Mouse (Mus musculus) neural tube, embryonic 11.5 days (tissue): ENCODE measurements around the gene Il20. TPM values are rescaled to one million over a fixed set of nuclear protein-coding genes. Genes with fewer than 3 reads are reported as not detected.

Source experiments
- ATAC-seq: fragments of 200-750 bp; cut with Nextera tagmentation; 2 replicates; pipeline ENCODE4 v1.8.0; 2017; ENCODE audit warnings: moderate number of reproducible peaks, mild to moderate bottlenecking, moderate TSS enrichment, moderate library complexity; ENCODE audit not compliant: insufficient read depth, low FRiP score, low TSS enrichment
- DNase-seq: peaks from one replicate; pipeline ENCODE4 v3.0.0-alpha.2; 2015; ENCODE audit warnings: low spot score
- H3K27ac ChIP-seq: fragments of 300-500 bp; sonication (generic); 2 replicates; pipeline ENCODE4 v1.5.1; 2014; ENCODE audit warnings: low read depth, mild to moderate bottlenecking, low read length
- H3K27me3 ChIP-seq: fragments of 300-500 bp; sonication (generic); 2 replicates; pipeline ENCODE4 v1.6.1; 2014; ENCODE audit warnings: mild to moderate bottlenecking, low read length, mixed read lengths; ENCODE audit not compliant: control insufficient read depth, insufficient read depth
- H3K36me3 ChIP-seq: fragments of 300-500 bp; sonication (generic); 2 replicates; pipeline ENCODE4 v1.6.1; 2014; ENCODE audit warnings: mild to moderate bottlenecking, low read length, moderate library complexity, mixed read lengths; ENCODE audit not compliant: control insufficient read depth, insufficient read depth
- H3K4me1 ChIP-seq: fragments of 300-500 bp; sonication (generic); 2 replicates; pipeline ENCODE4 v1.6.1; 2014; ENCODE audit warnings: low read length, mixed read lengths; ENCODE audit not compliant: control insufficient read depth, insufficient read depth
- H3K4me2 ChIP-seq: fragments of 300-500 bp; sonication (generic); 2 replicates; pipeline ENCODE4 v1.6.1; 2014; ENCODE audit warnings: low read depth, mild to moderate bottlenecking, moderate library complexity
- H3K4me3 ChIP-seq: fragments of 300-500 bp; sonication (generic); 2 replicates; pipeline ENCODE4 v1.5.1; 2014; ENCODE audit warnings: low read depth, low read length
- H3K9ac ChIP-seq: fragments of 300-500 bp; sonication (generic); 2 replicates; pipeline ENCODE4 v1.6.1; 2014; ENCODE audit warnings: mild to moderate bottlenecking, low read length
- H3K9me3 ChIP-seq: fragments of 300-500 bp; sonication (generic); 2 replicates; pipeline ENCODE4 v1.6.1; 2016; ENCODE audit warnings: low read length; ENCODE audit not compliant: control insufficient read depth
- whole genome bisulfite sequencing: fragments of 180-500 bp; shearing (Covaris S2); extraction: QIAGEN DNeasy Blood & Tissue Kit; methylation state at CpG from one replicate; pipeline ENCODE4 v1.1.7; 2014; 5-methylcytosine and 5-hydroxymethylcytosine counted together
- polyA plus RNA-seq: library from polyadenylated mRNA; unstranded; fragments of >200 nt; fragmentation: Nextera tagmentation; extraction: Ambion mirVana; gene quantifications from 2 replicates; pipeline ENCODE4 v1.2.1, GENCODE M21; 2014

The Il20 gene
- polyA plus RNA-seq, 1 experiment from 2014 or later: not detected

DNA sequence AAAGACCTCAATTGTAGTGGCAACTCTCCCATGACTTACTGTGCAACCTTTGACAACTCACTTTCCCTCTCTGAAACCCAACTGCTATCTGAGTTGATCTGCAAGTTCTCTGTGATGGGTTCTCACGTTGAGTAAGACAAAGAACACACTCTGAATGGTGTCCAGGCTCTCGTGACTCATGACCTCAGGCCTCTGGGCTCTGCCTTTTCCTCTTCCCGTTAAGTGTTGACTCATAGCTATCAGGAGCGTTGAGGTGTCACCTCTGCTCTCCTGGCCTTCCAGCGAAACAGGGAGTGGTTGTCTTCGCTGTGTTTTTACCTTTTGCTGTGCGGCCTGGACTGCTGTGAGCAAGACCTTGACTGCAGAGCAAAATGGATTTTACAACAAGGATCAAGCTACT is 8.7 kb downstream of the Il20 start:
- Histone ChIP-seq H3K27ac (no peak overlapping the region), H3K27me3 (no peaks in the 10 kb centered on the region), H3K4me2 (no peak overlapping the region), H3K4me3 (no peak overlapping the region), H3K4me1 (no peaks in the 10 kb centered on the region), H3K36me3 (no peaks in the 10 kb centered on the region), H3K9ac (no peak overlapping the region), H3K9me3 (no peaks in the 10 kb centered on the region)
- DNase-seq (no peak), ATAC-seq (no peak)
- 86% methylated on average over 7 of the region's 7 CpGs for WGBS

DNA sequence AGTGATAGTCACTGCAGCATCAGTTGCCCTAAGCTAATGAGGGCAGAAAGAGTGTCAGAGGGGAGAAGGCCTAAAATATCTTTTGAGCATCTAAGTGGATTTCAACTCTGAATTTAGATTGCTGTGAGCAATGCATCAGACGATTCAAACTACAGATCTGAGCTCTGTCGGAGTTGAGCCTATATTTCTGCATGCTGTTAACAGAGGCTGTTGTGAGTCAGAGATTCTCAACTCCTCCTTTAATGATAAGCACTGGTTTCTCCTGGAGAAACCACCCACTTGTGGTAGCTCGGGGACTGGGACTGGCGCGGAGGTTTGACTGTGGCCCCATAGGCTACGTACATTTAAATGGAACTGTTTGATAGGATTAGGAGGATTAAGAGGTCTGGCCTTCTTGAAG is 16.8 kb downstream of the Il20 start:
- Histone ChIP-seq H3K4me2 (no peak overlapping the region), H3K9ac (no peak overlapping the region), H3K27ac (no peak overlapping the region), H3K9me3 (no peaks in the 10 kb centered on the region), H3K27me3 (no peaks in the 10 kb centered on the region), H3K4me3 (no peak overlapping the region), H3K4me1 (no peaks in the 10 kb centered on the region), H3K36me3 (no peaks in the 10 kb centered on the region)
- ATAC-seq (no peak), DNase-seq (no peak)
- 74% methylated on average over 6 of the region's 6 CpGs for WGBS

DNA sequence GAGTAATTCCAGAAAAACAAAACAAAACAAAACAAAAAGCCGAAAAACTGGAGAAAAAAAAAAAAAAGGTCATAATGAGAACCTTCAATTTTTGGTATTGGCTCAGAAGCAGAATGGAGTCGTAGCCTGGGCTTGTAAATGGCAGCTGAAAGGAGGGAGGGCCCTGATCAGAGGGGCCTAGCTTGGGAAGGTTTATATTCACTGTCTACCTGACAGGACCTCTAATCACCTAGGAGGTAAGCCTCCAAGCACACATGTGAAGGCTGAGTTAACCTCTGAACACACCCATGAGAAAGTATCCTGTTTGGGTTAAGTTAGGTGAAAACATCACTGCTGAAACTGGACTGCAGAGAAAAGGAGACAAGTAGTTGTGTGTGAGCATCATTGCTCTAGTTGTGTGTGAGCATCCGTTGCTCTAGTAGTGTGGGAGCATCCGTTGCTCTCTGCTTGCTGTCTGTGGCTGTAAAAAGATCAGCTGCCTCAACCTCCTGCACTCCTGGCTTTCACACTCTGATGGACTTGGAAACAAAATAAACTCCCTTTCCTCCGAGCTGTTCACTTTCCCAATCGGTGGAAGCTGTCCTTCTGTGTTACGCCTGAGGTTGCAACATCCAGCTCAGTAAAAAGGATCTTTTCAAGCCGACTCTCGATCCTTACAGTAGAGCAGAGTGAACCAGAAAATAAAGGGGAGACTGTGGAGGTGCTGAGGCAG is 17.8 kb downstream of the Il20 start:
- no peak overlapping the region for H3K4me2 ChIP-seq
- no peak overlapping the region for H3K9ac ChIP-seq
- H3K27ac ChIP-seq: no peak overlapping the region
- no peak overlapping the region for H3K4me3 ChIP-seq
- H3K27me3 ChIP-seq: no peaks in the 10 kb centered on the region
- WGBS: 71% methylated on average over 9 of the region's 9 CpGs
- no peaks in the 10 kb centered on the region for H3K36me3 ChIP-seq
- H3K4me1 ChIP-seq: no peaks in the 10 kb centered on the region
- DNase-seq: no peak
- no peaks in the 10 kb centered on the region for H3K9me3 ChIP-seq
- no peak for ATAC-seq

DNA sequence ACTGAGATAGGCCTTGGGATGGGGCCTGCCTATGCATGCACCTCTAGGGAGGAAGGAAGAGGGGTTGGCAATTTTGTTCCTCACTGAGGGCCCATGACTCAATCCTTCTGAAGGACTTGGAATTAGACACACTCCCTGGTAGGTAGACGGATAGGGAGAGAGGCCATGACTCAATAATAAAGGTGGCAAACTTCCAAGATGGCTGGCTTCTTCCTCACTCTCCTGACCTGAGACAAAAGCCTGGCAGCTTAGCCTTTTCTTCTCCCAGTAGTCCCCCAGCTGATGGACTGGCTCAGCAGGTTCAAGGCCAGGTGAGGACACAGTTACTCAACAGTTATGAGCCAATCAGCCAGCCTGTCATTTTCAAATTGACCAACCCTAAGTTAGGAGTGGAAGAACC is 18.8 kb downstream of the Il20 start:
- Histone ChIP-seq H3K9me3 (no peaks in the 10 kb centered on the region), H3K4me1 (no peaks in the 10 kb centered on the region), H3K4me2 (no peak overlapping the region), H3K9ac (no peak overlapping the region), H3K27me3 (no peaks in the 10 kb centered on the region), H3K27ac (no peak overlapping the region), H3K36me3 (no peaks in the 10 kb centered on the region), H3K4me3 (no peak overlapping the region)
- DNase-seq (no peak), ATAC-seq (no peak)
- WGBS: 82% methylated on average over 1 of the region's 1 CpGs

DNA sequence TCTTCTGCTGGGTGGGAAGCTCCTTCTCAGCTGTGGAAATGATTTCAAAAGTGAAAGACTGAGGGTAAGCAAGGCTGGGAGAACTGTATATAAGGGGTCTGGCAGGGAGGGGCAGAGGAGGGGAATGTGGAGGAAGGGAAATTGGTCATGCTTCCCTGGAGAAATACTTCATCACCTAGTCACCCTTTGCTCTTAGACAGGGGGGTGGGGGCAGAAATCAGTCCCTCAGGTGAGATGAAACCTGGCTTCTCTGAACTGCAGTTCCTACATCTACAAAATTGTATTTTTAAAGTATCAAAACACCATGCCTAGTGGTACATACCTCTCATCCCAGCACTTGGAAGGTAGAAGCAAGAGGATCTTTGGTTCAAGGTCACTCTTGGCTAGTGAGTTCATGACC is 23.9 kb downstream of the Il20 start, which contains the start of gene Il24:
Gene Il24, minus strand, starts transcription at position 101 of the 400 bp plus-strand sequence.
- Histone ChIP-seq H3K27ac (no peak within 1 kb of the TSS), H3K4me1 (no peaks in the 10 kb centered on the region), H3K9me3 (no peaks in the 10 kb centered on the region), H3K27me3 (no peaks in the 10 kb centered on the region), H3K4me3 (no peak within 1 kb of the TSS), H3K4me2 (no peak within 1 kb of the TSS), H3K36me3 (no peaks in the 10 kb centered on the region), H3K9ac (no peak within 1 kb of the TSS)
- DNase-seq (no peak), ATAC-seq (no peak)

DNA sequence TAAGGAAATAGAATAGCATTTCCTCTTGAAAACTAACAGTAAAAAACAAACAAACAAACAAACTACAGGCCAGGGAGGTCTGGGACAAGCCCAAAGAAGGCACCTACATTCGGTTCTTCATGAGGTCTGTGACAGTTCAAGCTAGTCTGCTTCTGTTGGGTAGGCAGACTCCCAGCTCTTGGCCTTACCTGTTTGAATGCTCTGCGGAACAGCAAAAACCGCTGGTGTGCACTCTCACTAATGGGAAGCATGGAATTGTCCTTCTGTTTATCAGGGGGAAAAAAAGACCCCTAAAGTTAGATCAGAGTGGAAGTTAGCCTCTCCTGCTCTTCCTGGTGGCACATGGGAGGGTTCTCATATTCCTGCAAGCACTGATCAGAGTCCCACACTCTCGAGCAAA is 28.1 kb downstream of the Il20 start:
- Histone ChIP-seq H3K9me3 (no peaks in the 10 kb centered on the region), H3K4me2 (no peak overlapping the region), H3K4me3 (no peak overlapping the region), H3K9ac (no peak overlapping the region), H3K4me1 (no peaks in the 10 kb centered on the region), H3K27me3 (0 out of 2 replicates have a peak, but pooled peaks cover 4% of the 10 kb centered on the region), H3K36me3 (no peaks in the 10 kb centered on the region), H3K27ac (no peak overlapping the region)
- ATAC-seq (no peak), DNase-seq (no peak)
- 87% methylated on average over 4 of the region's 4 CpGs for WGBS

DNA sequence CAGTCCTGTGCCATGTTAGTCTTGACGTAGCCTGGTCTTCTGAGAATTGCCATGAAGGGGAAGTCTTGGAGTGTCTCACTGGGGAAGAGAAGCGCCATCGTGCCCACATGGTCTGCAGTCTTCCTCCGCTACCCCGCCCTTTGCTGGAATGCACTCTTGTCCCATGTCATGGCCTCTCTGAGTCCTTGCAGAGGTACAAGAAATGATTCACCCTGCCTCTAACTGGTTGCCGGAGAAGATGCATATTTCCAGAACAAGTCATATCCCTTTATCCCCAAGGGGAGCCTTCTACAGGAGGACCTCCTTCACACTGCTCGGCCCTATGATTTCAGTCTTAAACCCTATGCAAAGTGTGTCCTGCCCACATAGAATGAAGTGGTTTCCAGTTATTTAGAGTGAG is 31.3 kb downstream of the Il20 start:
- Histone ChIP-seq H3K27me3 (peaks cover 14% of the 10 kb centered on the region; the same call in 1 of the 2 replicates), H3K4me3 (no peak overlapping the region), H3K9ac (no peak overlapping the region), H3K9me3 (no peaks in the 10 kb centered on the region), H3K4me2 (no peak overlapping the region), H3K27ac (no peak overlapping the region), H3K4me1 (no peaks in the 10 kb centered on the region), H3K36me3 (no peaks in the 10 kb centered on the region)
- ATAC-seq (no peak), DNase-seq (no peak)
- 94% methylated on average over 7 of the region's 7 CpGs for WGBS

DNA sequence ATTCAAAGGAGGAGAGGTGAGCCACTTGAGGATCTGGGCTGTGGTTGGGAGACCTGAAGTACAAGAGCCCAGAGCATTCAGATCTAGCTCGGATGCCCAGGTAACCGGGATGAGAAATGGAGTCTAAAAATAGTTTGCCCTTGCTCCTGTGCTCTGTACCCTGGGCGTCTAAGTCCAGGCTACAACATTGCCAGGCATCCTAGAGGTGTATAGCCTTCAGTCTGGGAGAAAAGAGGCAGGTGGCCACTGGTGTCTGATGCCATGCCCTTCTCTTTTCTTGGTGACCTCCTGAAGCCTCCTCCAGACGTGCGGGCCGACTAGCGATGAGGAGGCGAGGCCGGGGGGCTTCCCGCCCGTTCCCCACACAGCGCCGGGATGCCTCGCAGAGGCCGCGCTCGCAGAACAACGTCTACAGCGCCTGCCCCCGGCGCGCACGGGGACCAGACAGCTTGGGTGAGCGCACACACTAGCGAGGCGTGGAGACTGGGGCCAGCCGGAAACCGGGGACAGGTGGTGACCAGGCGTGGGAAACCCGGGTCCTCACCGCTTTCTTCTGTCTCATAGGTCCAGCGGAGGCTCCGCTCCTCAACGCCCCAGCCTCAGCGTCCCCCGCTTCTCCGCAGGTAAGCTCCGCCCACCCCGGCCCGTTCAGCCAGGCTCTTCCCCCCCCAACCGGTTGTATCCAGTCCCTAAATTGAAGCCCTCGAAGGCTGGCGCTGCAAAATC is 33.2 kb downstream of the Il20 start:
- no peaks in the 10 kb centered on the region for H3K9me3 ChIP-seq
- no peaks in the 10 kb centered on the region for H3K36me3 ChIP-seq
- H3K4me2 ChIP-seq: peak overlapping the region; percentile 68
- ATAC-seq (peak; percentile 56; the same call in 1 of the 2 replicates), DNase-seq (peak; percentile 49)
- H3K4me1 ChIP-seq: no peaks in the 10 kb centered on the region
- H3K9ac ChIP-seq: peak overlapping the region; percentile 39; the same call in 1 of the 2 replicates
- no peak overlapping the region for H3K27ac ChIP-seq
- peak overlapping the region; percentile 33 for H3K4me3 ChIP-seq
- H3K27me3 ChIP-seq: peaks cover 14% of the 10 kb centered on the region; the same call in 1 of the 2 replicates
- WGBS: 2% methylated on average over 43 of the region's 43 CpGs
